Mouse (Mus musculus): Measurements from ENCODE around the gene Fetub. TPM values are rescaled to one million over a fixed set of nuclear protein-coding genes. Genes with fewer than 3 reads are reported as not detected.

Gene Fetub
- total and polyA plus RNA-seq, 3 experiments: 0.96 TPM; not detected in 2

DNA sequence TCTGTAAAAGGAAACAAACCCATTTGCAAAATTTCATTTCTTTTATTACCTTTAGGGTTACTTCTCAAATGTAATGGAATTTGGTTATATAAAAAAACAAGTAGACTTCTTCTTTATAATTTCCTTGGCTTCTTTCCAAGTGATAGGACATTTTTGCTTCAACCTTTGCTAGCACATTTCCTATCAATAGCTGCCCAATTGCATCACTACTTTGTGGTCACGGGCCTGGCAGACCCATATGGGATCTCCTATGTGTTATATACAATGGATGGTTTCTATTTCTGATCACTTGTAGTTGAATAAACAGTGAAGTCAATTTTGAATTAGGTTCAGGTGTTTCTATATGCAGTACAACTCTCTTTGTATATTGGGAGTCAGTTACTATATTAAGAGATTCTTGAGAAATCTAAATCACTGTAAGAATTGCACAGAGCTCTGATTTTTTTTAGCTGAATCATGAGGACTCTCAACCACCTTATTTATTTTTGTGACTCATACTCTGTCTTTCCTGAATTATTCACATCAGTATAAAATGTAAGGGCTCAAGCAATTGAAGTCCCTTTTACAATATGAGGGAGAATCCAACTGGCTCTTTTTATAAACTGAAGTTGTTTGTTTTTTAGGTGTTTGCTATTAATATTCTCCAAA, 49.4 kb downstream of the Fetub start:
- H3K27ac ChIP-seq (ENCODE audit: control insufficient read depth, low read depth, low read length): no peak overlapping the region
- no peak for TF ChIP-seq E2F4 (IDR thresholded peaks at IDR 0.05; ENCODE audit: borderline replicate concordance, low read depth, low read length)
- no peak for TF ChIP-seq JUND (IDR thresholded peaks at IDR 0.05; ENCODE audit: low read depth, low read length)
- no peak for TF ChIP-seq MEF2A (IDR thresholded peaks at IDR 0.05; ENCODE audit: extremely low read depth, insufficient replicate concordance, low read depth, low read length, poor library complexity, severe bottlenecking)
- no peak for TF ChIP-seq CTCF (IDR thresholded peaks at IDR 0.05 in 2 of 3, conservative IDR thresholded peaks at IDR 0.05 in 1 of 3; ENCODE audit: control insufficient read depth in 1 of 3, insufficient read depth in 1 of 3, low read depth in 2 of 3, low read length in 3 of 3, poor library complexity in 1 of 3, severe bottlenecking in 1 of 3)
- TF ChIP-seq UBTF (IDR thresholded peaks at IDR 0.05; ENCODE audit: borderline replicate concordance, insufficient read depth, low read depth, low read length): no peak
- TF ChIP-seq ZNF384 (IDR thresholded peaks at IDR 0.05; ENCODE audit: low read depth, low read length): no peak
- TF ChIP-seq HCFC1 (IDR thresholded peaks at IDR 0.05; ENCODE audit: low read depth, low read length): no peak
- no peak for TF ChIP-seq ZC3H11A (IDR thresholded peaks at IDR 0.05; ENCODE audit: low read depth, low read length)
- TF ChIP-seq ETS1 (IDR thresholded peaks at IDR 0.05; ENCODE audit: low read depth, low read length): no peak
- no peak for TF ChIP-seq MAX (IDR thresholded peaks at IDR 0.05; ENCODE audit: low read length)
- no peak for TF ChIP-seq GABPA (IDR thresholded peaks at IDR 0.05; ENCODE audit: low read depth, low read length)
- TF ChIP-seq USF1 (IDR thresholded peaks at IDR 0.05; ENCODE audit: low read depth, low read length): no peak
- no peak for TF ChIP-seq CHD1 (IDR thresholded peaks at IDR 0.05; ENCODE audit: low read depth, low read length)
- TF ChIP-seq POLR2AphosphoS5 (IDR thresholded peaks at IDR 0.05; ENCODE audit: borderline replicate concordance, low read depth, low read length): no peak
- TF ChIP-seq ELF1 (IDR thresholded peaks at IDR 0.05; ENCODE audit: low read depth, low read length): no peak
- TF ChIP-seq EP300 (IDR thresholded peaks at IDR 0.05; ENCODE audit: low read depth in 1 of 2, low read length in 2 of 2): no peak
- no peak for TF ChIP-seq MYB (IDR thresholded peaks at IDR 0.05; ENCODE audit: low read depth, low read length)
- no peaks in the 10 kb centered on the region for H3K79me2 ChIP-seq (ENCODE audit: control insufficient read depth, insufficient read depth, low read length, poor library complexity)
- no peak for DNase-seq (ENCODE audit: low read depth, low spot score)
- H3K27me3 ChIP-seq (ENCODE audit: control insufficient read depth in 1 of 2, insufficient read depth in 2 of 2, low read length in 2 of 2): no peaks in the 10 kb centered on the region; a peak in 1 of 4 replicates
- H3K36me3 ChIP-seq (ENCODE audit: control insufficient read depth in 1 of 2, insufficient read depth in 2 of 2, low read length in 2 of 2): no peaks in the 10 kb centered on the region
- H3K4me3 ChIP-seq (ENCODE audit: control insufficient read depth in 1 of 2, insufficient read depth in 1 of 2, low read depth in 2 of 2, low read length in 2 of 2): no peak overlapping the region
- no peaks in the 10 kb centered on the region for H3K9me3 ChIP-seq (replicated peaks; ENCODE audit: insufficient read depth, low read length)
- H3K9ac ChIP-seq (ENCODE audit: control insufficient read depth, low read depth, low read length, poor library complexity, severe bottlenecking): no peak overlapping the region
- no peaks in the 10 kb centered on the region for H3K4me1 ChIP-seq (ENCODE audit: control insufficient read depth in 1 of 2, insufficient read depth in 2 of 2, low read length in 2 of 2)

Other genes starting within 250 kb of the Fetub start
- gene Crygs, start 106.8 kb upstream of the Fetub start, total RNA-seq (2012; rRNA removed): not detected in 2 replicates
- gene Crygs, start 106.8 kb upstream of the Fetub start, polyA plus RNA-seq (2012; ENCODE audit: insufficient read depth in 1 of 2, insufficient read length in 2 of 2, low read depth in 1 of 2, low replicate concordance in 2 of 2, missing spikeins in 1 of 2): not detected
- 20.4 and 28.7 TPM in 2 replicates for gene Tbccd1, start 60.7 kb upstream of the Fetub start, total RNA-seq (2012; rRNA removed)
- 10 to 100 TPM in 1 of 2 experiments, not detected in 1; 23.8 TPM for gene Tbccd1, start 60.7 kb upstream of the Fetub start, polyA plus RNA-seq (2012; ENCODE audit: insufficient read depth in 1 of 2, insufficient read length in 2 of 2, low read depth in 1 of 2, low replicate concordance in 2 of 2, missing spikeins in 1 of 2)
- gene Dnajb11, start 60.5 kb upstream of the Fetub start, total RNA-seq (2012; rRNA removed): 116 and 147 TPM in 2 replicates
- gene Dnajb11, start 60.5 kb upstream of the Fetub start, polyA plus RNA-seq (2012; ENCODE audit: insufficient read depth in 1 of 2, insufficient read length in 2 of 2, low read depth in 1 of 2, low replicate concordance in 2 of 2, missing spikeins in 1 of 2): 100 to 1,000 TPM in 1 of 2 experiments, 10 to 100 TPM in 1; 90.2 to 139 TPM
- gene Ahsg, start 27.1 kb upstream of the Fetub start, total RNA-seq (2012; rRNA removed): 0.16 TPM in 1 of 2 replicates, not detected in the other
- gene Ahsg, start 27.1 kb upstream of the Fetub start, polyA plus RNA-seq (2012; ENCODE audit: insufficient read depth in 1 of 2, insufficient read length in 2 of 2, low read depth in 1 of 2, low replicate concordance in 2 of 2, missing spikeins in 1 of 2): under 1 TPM in 1 of 2 experiments, not detected in 1; 0.13 TPM
- not detected in 2 replicates for gene Hrg, start 32.7 kb downstream of the Fetub start, total RNA-seq (2012; rRNA removed)
- gene Hrg, start 32.7 kb downstream of the Fetub start, polyA plus RNA-seq (2012; ENCODE audit: insufficient read depth in 1 of 2, insufficient read length in 2 of 2, low read depth in 1 of 2, low replicate concordance in 2 of 2, missing spikeins in 1 of 2): not detected
- gene Kng2, start 111.1 kb downstream of the Fetub start, total RNA-seq (2012; rRNA removed): not detected in 2 replicates
- not detected for gene Kng2, start 111.1 kb downstream of the Fetub start, polyA plus RNA-seq (2012; ENCODE audit: insufficient read depth in 1 of 2, insufficient read length in 2 of 2, low read depth in 1 of 2, low replicate concordance in 2 of 2, missing spikeins in 1 of 2)
- gene Kng1, start 139.5 kb downstream of the Fetub start, total RNA-seq (2012; rRNA removed): not detected in 2 replicates
- gene Kng1, start 139.5 kb downstream of the Fetub start, polyA plus RNA-seq (2012; ENCODE audit: insufficient read depth in 1 of 2, insufficient read length in 2 of 2, low read depth in 1 of 2, low replicate concordance in 2 of 2, missing spikeins in 1 of 2): not detected
- gene Eif4a2, start 189.1 kb downstream of the Fetub start, total RNA-seq (2012; rRNA removed): 252 and 290 TPM in 2 replicates
- gene Eif4a2, start 189.1 kb downstream of the Fetub start, polyA plus RNA-seq (2012; ENCODE audit: insufficient read depth in 1 of 2, insufficient read length in 2 of 2, low read depth in 1 of 2, low replicate concordance in 2 of 2, missing spikeins in 1 of 2): 1,000 to 10,000 TPM in 1 of 2 experiments, 100 to 1,000 TPM in 1; 248 to 2,083 TPM
- gene Rfc4, start 209.4 kb downstream of the Fetub start, total RNA-seq (2012; rRNA removed): 77.9 and 93.2 TPM in 2 replicates
- 10 to 100 TPM in 1 of 2 experiments, not detected in 1; 52.1 TPM for gene Rfc4, start 209.4 kb downstream of the Fetub start, polyA plus RNA-seq (2012; ENCODE audit: insufficient read depth in 1 of 2, insufficient read length in 2 of 2, low read depth in 1 of 2, low replicate concordance in 2 of 2, missing spikeins in 1 of 2)
- not detected in 2 replicates for gene Adipoq, start 228.2 kb downstream of the Fetub start, total RNA-seq (2012; rRNA removed)
- not detected for gene Adipoq, start 228.2 kb downstream of the Fetub start, polyA plus RNA-seq (2012; ENCODE audit: insufficient read depth in 1 of 2, insufficient read length in 2 of 2, low read depth in 1 of 2, low replicate concordance in 2 of 2, missing spikeins in 1 of 2)